Mouse (Mus musculus): ENCODE results near the gene Trim7. TPM values are rescaled to one million over a fixed set of nuclear protein-coding genes. Genes with fewer than 3 reads are reported as not detected.

Gene Trim7
- polyA plus RNA-seq, 1 experiment from 2014 or later = 9.5 TPM

DNA sequence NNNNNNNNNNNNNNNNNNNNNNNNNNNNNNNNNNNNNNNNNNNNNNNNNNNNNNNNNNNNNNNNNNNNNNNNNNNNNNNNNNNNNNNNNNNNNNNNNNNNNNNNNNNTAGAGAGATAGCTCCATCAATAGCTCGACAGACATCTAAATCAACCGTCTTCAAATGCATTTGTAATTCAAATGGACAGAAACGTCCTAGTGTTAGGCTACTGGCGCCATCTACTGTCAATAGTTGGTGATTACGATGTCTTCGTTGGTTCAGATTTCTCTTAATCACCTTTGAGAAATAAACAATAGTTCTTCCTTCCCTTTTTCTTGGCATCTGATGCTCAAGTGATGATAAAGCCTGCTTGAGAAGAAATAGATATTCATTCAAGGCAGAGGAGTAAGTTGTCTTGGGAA, 33.1 kb downstream of the Trim7 start:
- in situ Hi-C loops (cut with MboI; ENCODE audit: low pct_unique_long_range_greater_than_20kb) = loop anchor here (5.0 kb wide), 1 partner anchor 62 kb away; no protein-coding TSS in a partner anchor
- H3K27me3 ChIP-seq = no peaks in the 10 kb centered on the region
- ATAC-seq (no peak), DNase-seq (ENCODE audit: low read depth, low spot score) (no peak)
- peak; percentile 69 for TF ChIP-seq CTCF (IDR thresholded peaks at IDR 0.05)
- ChIA-PET POLR2A (interaction anchor here (0.9 to 2.0 kb wide), 2 partner anchors 43 to 60 kb away, joined by 3 to 5 read pairs; no protein-coding TSS in a partner anchor), CTCF (interaction anchor here (0.8 to 3.0 kb wide), 19 partner anchors 10 to 250 kb away, joined by 3 to 34 read pairs (median 6); partner anchors contain the start of gene Irgm1)

DNA sequence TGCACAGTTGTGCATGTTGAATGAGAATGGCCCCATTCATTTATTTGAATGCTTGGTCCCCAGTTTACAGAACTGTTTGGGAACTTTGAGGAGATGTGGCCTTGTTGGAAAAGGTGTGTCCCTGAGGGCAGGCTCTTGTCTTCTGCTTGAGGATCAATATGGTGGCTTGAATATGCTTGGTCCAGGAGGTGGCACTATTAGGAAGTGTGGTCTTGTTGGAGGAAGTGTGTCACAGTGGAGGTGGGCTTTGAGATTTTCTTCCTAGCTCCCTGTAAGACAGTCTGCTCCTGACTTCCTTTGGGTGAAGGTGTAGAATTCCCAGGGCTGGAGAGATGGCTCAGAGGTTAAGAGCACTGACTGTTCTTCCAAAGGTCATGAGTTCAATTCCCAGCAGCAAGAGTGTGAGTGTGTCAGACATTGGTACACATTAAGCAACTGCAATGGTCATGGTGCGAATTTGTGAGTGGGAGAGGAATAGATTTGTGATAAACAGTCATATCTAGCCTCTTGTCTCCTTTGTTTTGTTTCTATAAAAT, 36.9 kb downstream of the Trim7 start:
- in situ Hi-C loops (cut with MboI; ENCODE audit: low pct_unique_long_range_greater_than_20kb) = no loop called here
- TF ChIP-seq CTCF (IDR thresholded peaks at IDR 0.05) = peak; percentile 11
- DNase-seq (ENCODE audit: low read depth, low spot score) = no peak
- H3K27me3 ChIP-seq = no peaks in the 10 kb centered on the region
- CTCF ChIA-PET = interaction anchor here (1.0 kb wide), 2 partner anchors 41 to 87 kb away, joined by 3 read pairs; no protein-coding TSS in a partner anchor
- no peak for ATAC-seq
- POLR2A ChIA-PET = interaction anchor here (0.6 kb wide), 2 partner anchors 63 to 73 kb away, joined by 4 to 5 read pairs; no protein-coding TSS in a partner anchor

DNA sequence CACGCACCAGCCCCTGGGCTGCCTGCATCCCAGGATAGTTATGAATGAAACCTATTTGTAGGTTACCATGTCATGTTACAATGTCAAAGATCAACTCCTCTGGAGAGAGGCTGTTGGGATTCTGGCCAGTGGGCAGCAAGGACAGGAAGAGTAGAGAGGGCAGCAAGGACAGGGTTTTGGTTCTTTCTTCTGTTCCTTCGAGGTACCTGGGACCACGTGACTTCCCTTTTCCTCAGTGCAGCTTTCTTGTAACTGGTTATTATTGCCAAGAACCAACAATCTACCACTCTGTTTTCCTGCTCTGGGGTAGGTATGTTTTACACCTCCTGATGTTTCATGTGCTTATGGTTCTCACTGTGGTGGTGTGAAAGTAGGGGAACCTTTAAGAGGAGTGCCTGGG, 37.9 kb downstream of the Trim7 start:
- no peak for TF ChIP-seq CTCF (IDR thresholded peaks at IDR 0.05)
- in situ Hi-C loops (cut with MboI; ENCODE audit: low pct_unique_long_range_greater_than_20kb) = no loop called here
- ChIA-PET POLR2A (no interaction called here), CTCF (interaction anchor here (1.0 kb wide), 1 partner anchor 88 kb away, joined by 3 read pairs; no protein-coding TSS in a partner anchor)
- H3K27me3 ChIP-seq = no peaks in the 10 kb centered on the region
- ATAC-seq (no peak), DNase-seq (ENCODE audit: low read depth, low spot score) (no peak)

DNA sequence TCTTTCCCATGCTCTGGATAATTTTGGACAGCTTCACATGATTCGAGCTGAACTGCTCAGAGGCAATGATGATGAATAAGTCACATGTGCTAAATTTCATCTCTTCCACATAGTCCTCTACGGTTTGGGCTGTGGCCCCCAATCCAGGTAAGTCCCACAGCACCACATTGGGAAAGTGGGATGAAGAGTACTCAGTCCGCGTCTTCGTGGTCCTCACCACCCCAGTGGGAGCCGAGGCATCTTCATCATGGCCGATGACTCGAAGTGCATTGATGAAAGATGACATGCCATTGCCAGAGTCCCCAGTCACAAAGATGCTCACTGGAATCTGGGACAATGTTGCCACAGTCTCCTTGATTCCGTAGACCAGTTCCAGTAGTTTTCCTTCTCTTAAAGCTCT, 40.5 kb downstream of the Trim7 start:
- ATAC-seq (no peak), DNase-seq (ENCODE audit: low read depth, low spot score) (no peak)
- in situ Hi-C loops (cut with MboI; ENCODE audit: low pct_unique_long_range_greater_than_20kb) = no loop called here
- CTCF ChIA-PET = no interaction called here
- H3K27me3 ChIP-seq = no peaks in the 10 kb centered on the region
- TF ChIP-seq CTCF (IDR thresholded peaks at IDR 0.05) = no peak
- POLR2A ChIA-PET = no interaction called here

DNA sequence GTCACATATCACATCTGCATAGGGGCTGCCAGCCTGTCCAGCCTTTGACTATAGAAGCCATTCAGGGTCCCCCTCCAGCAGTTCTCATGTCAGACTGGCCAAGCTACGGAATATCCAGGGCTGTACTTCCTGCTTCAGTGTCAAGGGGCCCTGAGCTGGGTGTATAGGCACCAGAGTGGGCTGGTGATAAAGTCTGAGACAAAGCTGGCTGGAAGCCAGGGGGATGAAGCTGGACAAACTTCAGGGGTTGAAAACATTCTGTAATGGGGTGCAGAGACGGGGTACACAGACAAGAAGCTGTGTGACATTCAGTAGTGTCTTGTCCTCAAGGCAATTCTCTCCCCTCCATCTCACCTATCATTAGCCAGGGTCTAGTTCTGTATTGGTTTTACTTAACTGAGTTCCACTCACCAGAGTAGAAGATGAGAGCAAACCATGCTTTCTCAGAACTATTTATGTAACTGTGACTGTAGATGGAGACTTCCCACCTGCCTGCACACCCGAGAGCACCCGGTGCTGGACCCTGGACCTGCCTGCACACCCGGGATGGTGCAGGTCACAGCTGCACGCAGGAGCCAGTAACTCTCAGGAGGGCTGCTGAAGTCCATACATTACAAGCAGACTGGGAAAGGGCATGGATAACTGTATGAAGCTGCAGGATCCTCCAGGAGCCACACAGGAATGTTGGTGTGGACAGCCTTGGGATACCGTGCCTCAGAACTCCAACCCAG, 43.6 kb downstream of the Trim7 start:
- in situ Hi-C loops (cut with MboI; ENCODE audit: low pct_unique_long_range_greater_than_20kb) = loop anchor here (5.0 kb wide), 2 partner anchors 228 to 378 kb away; no protein-coding TSS in a partner anchor
- POLR2A ChIA-PET = interaction anchor here (0.6 kb wide), 1 partner anchor 332 kb away, joined by 3 read pairs; no protein-coding TSS in a partner anchor
- no peak for ATAC-seq

DNA sequence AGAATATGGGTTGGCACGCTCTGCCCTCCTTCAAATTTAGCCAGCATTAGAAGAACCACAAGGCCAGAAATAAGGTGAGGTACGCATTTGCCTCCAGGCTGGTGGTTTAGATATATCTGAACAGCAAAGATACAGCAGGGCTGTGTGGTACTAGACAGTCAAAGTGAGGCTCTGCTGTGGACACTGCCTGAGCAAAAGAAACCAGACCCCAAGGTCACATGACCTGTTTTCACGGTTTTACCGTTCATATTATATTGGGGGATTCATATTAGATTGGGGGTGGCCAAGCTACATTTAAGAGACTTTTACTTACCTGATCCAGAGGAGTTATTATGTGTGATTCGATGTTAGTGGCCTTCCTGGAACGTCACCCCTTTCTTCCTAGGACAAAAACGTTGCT, 44.8 kb downstream of the Trim7 start:
- DNase-seq (ENCODE audit: low read depth, low spot score) (no peak), ATAC-seq (no peak)
- no peak for TF ChIP-seq CTCF (IDR thresholded peaks at IDR 0.05)
- in situ Hi-C loops (cut with MboI; ENCODE audit: low pct_unique_long_range_greater_than_20kb) = loop anchor here (5.0 kb wide), 2 partner anchors 227 to 377 kb away; no protein-coding TSS in a partner anchor
- ChIA-PET POLR2A (no interaction called here), CTCF (interaction anchor here (1.2 to 3.9 kb wide), 2 partner anchors 12 to 238 kb away, joined by 3 to 17 read pairs; no protein-coding TSS in a partner anchor)
- H3K27me3 ChIP-seq = no peaks in the 10 kb centered on the region

More for the DNA sequence above, 43.6 kb downstream of the Trim7 start:
- CTCF ChIA-PET = interaction anchor here (1.0 to 3.9 kb wide), 3 partner anchors 11 to 239 kb away, joined by 3 to 17 read pairs (median 3); no protein-coding TSS in a partner anchor
- no peak for TF ChIP-seq CTCF (IDR thresholded peaks at IDR 0.05)
- DNase-seq (ENCODE audit: low read depth, low spot score) = no peak
- no peaks in the 10 kb centered on the region for H3K27me3 ChIP-seq

DNA sequence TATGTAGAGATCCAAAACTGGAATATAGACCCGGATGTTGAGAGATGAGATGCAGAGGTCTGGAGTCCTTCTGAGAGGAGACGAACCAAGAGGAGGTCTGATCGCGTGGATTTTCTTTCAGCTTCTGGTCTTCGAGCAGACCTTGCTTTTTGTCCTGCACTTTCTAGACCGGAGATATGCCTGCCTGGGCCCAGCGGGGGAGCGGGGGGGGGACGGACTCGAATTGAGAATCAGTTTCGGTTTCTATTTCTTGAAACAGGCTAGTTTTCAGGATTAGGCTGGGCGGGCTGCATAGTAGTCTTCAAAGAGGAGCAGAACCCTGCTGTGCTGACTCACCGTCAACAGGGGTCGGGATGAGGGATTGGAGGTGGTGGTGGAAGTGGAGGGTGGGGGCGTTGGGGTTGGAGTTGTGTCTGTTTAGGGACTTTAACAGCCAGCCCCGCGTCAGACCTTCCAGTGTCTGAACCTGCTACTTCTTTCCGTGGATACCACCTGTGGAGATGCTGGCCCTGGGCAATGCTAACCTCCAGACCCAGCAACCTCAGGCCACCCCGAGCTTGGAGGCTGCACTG, 45.3 kb downstream of the Trim7 start, which contains the start of gene Irgm1:
Gene Irgm1 (minus strand): TSS at position 483 of the 572 bp plus-strand sequence.
- no peak for TF ChIP-seq CTCF (IDR thresholded peaks at IDR 0.05)
- ChIA-PET CTCF (interaction anchor here (1.2 to 4.3 kb wide), 4 partner anchors 12 to 237 kb away, joined by 3 to 22 read pairs (median 16); no protein-coding TSS in a partner anchor), POLR2A (interaction anchor here (0.8 to 1.7 kb wide), 2 partner anchors 213 to 225 kb away, joined by 3 read pairs; no protein-coding TSS in a partner anchor)
- DNase-seq (ENCODE audit: low read depth, low spot score) (no peak), ATAC-seq (peak; percentile 66)
- no peaks in the 10 kb centered on the region for H3K27me3 ChIP-seq
- in situ Hi-C loops (cut with MboI; ENCODE audit: low pct_unique_long_range_greater_than_20kb) = loop anchor here (5.0 kb wide), 2 partner anchors 226 to 376 kb away; no protein-coding TSS in a partner anchor

DNA sequence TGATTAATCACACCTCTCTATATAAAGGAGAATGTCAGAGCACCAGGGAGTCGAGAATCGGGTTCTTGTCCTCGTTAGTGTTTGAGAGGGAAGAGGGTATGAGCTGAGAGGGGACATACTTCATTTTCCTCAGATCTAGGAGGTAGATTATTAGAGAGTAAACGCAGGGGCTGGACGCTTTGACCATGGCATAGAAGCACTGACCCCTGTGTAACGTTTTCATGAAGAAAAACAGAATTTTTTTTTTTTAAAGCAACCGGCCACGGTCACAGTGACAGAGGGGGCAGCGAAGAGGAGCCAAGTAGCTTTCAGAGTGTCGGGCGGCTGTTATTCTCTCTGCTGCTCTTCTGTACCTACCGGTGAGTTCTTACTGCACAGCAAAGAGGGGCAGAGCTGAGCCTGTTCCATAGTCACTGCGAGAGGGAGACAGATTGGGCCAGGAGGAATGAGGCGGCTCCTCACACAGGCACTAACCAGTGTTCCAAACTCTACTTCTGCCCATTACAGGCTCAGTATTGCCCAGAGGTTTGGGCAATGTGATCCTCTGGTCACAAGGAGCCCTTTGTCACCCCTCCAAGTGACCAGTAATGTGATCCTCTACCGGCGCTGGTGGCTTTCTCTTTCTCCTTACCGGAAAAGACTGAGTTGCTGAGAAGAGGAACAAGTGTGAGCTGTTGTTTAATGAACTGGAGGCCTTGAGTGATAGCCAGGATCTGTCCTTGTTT, 46.0 kb downstream of the Trim7 start:
- CTCF ChIA-PET = interaction anchor here (1.1 to 4.3 kb wide), 5 partner anchors 14 to 232 kb away, joined by 3 to 22 read pairs (median 5); no protein-coding TSS in a partner anchor
- ATAC-seq = no peak
- in situ Hi-C loops (cut with MboI; ENCODE audit: low pct_unique_long_range_greater_than_20kb) = loop anchor here (5.0 kb wide), 2 partner anchors 225 to 375 kb away; no protein-coding TSS in a partner anchor
- POLR2A ChIA-PET = interaction anchor here (0.8 to 1.7 kb wide), 2 partner anchors 212 to 224 kb away, joined by 3 read pairs; no protein-coding TSS in a partner anchor
- no peaks in the 10 kb centered on the region for H3K27me3 ChIP-seq
- no peak for DNase-seq (ENCODE audit: low read depth, low spot score)
- TF ChIP-seq CTCF (IDR thresholded peaks at IDR 0.05) = no peak

DNA sequence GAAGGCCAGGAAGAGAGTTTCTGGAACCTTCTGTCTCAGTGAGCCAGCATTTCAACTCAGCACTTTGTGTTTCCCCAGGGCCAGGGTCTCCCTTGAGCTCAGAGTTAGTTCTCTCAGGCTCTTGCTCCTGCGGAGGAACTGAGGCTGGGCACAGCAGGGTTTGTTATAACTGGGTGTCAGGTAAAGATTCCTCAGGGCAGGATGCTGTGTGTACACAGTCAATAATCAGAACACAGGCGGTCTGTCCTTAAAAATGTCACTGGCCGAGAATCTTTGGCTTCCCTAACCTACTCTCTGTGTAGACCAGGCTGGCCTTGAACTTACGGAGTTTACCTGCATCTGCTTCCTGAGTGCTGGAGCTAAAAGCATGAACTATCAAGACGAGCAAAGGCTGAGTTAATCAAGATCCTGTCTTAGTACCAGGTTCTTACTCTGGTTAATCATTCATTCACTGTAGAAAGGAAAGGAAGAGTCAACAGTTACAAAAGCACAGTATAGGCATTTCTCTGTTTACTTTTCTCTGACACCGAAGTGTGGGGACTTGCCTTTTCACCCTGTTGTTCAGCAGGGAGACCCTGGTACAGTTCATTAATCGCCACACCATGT, 46.9 kb downstream of the Trim7 start:
- POLR2A ChIA-PET = interaction anchor here (0.6 to 1.7 kb wide), 2 partner anchors 211 to 386 kb away, joined by 3 read pairs; no protein-coding TSS in a partner anchor
- no peaks in the 10 kb centered on the region for H3K27me3 ChIP-seq
- CTCF ChIA-PET = interaction anchor here (1.1 to 4.3 kb wide), 8 partner anchors 15 to 237 kb away, joined by 3 to 22 read pairs (median 4); no protein-coding TSS in a partner anchor
- in situ Hi-C loops (cut with MboI; ENCODE audit: low pct_unique_long_range_greater_than_20kb) = loop anchor here (5.0 kb wide), 2 partner anchors 225 to 375 kb away; no protein-coding TSS in a partner anchor
- ATAC-seq (no peak), DNase-seq (ENCODE audit: low read depth, low spot score) (no peak)
- TF ChIP-seq CTCF (IDR thresholded peaks at IDR 0.05) = no peak
